ENCODE assay signal across 18 mouse cellular contexts in the genomic region with DNA sequence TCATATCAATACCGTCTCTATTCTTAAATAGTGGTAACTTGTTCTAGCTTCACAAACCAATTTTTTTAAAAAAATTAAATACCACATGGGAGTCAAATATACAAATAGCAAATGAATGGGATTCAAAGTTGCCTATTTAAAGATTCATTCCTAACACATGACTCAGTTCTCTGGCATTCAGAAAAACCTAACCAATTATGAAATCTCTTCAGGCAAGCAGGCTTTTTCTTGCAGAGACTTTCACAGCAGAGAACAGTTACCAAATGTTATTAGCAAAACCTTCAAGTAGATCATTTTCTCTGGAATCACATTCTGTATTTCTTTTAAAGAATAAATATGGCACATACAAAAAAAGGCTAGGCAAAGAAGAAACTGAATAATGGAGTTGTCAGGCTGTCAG. TPM values are rescaled to one million over a fixed set of nuclear protein-coding genes. Genes with fewer than 3 reads are reported as not detected.
DNase-seq lines count a peak whose midpoint lies in the region; ATAC-seq and TF ChIP-seq lines count a peak whose summit lies in the region.
"Had no signal": no experiment of that assay in that cellular context is flagged by ENCODE, and none has a peak within 500 bp of the region (broad histone marks: within the 10 kb centered on the region; RNA-seq: fewer than 3 reads in every experiment).

No protein-coding gene starts in this region.

- TF ChIP-seq CTCF in embryonic fibroblast, embryonic 13.5 days (IDR thresholded peaks at IDR 0.05; ENCODE audit: borderline replicate concordance, insufficient read depth, low read length): no peak

- no peak overlapping the region for H3K4me3 ChIP-seq in heart, embryonic 12.5 days
- H3K4me3 ChIP-seq in heart, embryonic 10.5 days: no peak overlapping the region
- H3K4me3 ChIP-seq in limb, embryonic 14.5 days (replicated peaks; ENCODE audit: low read length): no peak overlapping the region
- no peak overlapping the region for H3K4me3 ChIP-seq in limb, embryonic 10.5 days
- no peak overlapping the region for H3K4me3 ChIP-seq in embryonic fibroblast, embryonic 13.5 days (ENCODE audit: insufficient read depth, low read length)
- no peak overlapping the region for H3K4me3 ChIP-seq in liver, embryonic 12.5 days
- H3K4me3 ChIP-seq: gastrocnemius, adult 2 months; limb, embryonic 13.5 days had no signal

- peaks cover 10% of the 10 kb centered on the region for H3K4me1 ChIP-seq in heart, embryonic 12.5 days (replicated peaks)
- H3K4me1 ChIP-seq in heart, embryonic 10.5 days: peaks cover 13% of the 10 kb centered on the region
- H3K4me1 ChIP-seq in limb, embryonic 14.5 days (ENCODE audit: control insufficient read depth, insufficient read depth, low read length): peaks cover 9% of the 10 kb centered on the region
- peaks cover 15% of the 10 kb centered on the region for H3K4me1 ChIP-seq in limb, embryonic 10.5 days
- peaks cover 2% of the 10 kb centered on the region for H3K4me1 ChIP-seq in embryonic fibroblast, embryonic 13.5 days (ENCODE audit: control insufficient read depth, insufficient read depth, low read length)
- peaks cover 28% of the 10 kb centered on the region for H3K4me1 ChIP-seq in liver, embryonic 12.5 days

- 91% methylated on average over 1 of the region's 1 CpGs for WGBS in heart, embryonic 12.5 days
- WGBS in heart, embryonic 10.5 days: 90% methylated on average over 1 of the region's 1 CpGs
- WGBS in limb, embryonic 14.5 days: 84% methylated on average over 1 of the region's 1 CpGs
- 98% methylated on average over 1 of the region's 1 CpGs for WGBS in limb, embryonic 10.5 days
- 92% methylated on average over 1 of the region's 1 CpGs for WGBS in liver, embryonic 12.5 days (ENCODE audit: insufficient replicate concordance)

- no peaks in the 10 kb centered on the region for H3K27me3 ChIP-seq in heart, embryonic 12.5 days (replicated peaks)
- no peaks in the 10 kb centered on the region for H3K27me3 ChIP-seq in heart, embryonic 10.5 days (ENCODE audit: insufficient read depth, poor library complexity, severe bottlenecking)
- no peaks in the 10 kb centered on the region for H3K27me3 ChIP-seq in limb, embryonic 14.5 days (ENCODE audit: control insufficient read depth, insufficient read depth, low read length)
- H3K27me3 ChIP-seq in limb, embryonic 10.5 days (ENCODE audit: low read depth, poor library complexity, severe bottlenecking): no peaks in the 10 kb centered on the region
- H3K27me3 ChIP-seq in liver, embryonic 12.5 days (replicated peaks): no peaks in the 10 kb centered on the region
- H3K27me3 ChIP-seq: limb, embryonic 13.5 days had no signal

- no peak overlapping the region for H3K4me2 ChIP-seq in heart, embryonic 12.5 days
- no peak overlapping the region for H3K4me2 ChIP-seq in limb, embryonic 14.5 days (replicated peaks; ENCODE audit: low read depth, low read length, severe bottlenecking)
- H3K4me2 ChIP-seq in liver, embryonic 12.5 days: no peak overlapping the region
- H3K4me2 ChIP-seq: limb, embryonic 13.5 days had no signal

- TF ChIP-seq POLR2A in limb, embryonic 14.5 days (IDR thresholded peaks at IDR 0.05; ENCODE audit: borderline replicate concordance, extremely low read depth, insufficient read depth, insufficient read length): no peak
- no peak for TF ChIP-seq POLR2A in embryonic fibroblast, embryonic 13.5 days (IDR thresholded peaks at IDR 0.05; ENCODE audit: low read depth, low read length)

- DNase-seq in heart, embryonic 10.5 days (ENCODE audit: low spot score): no peak
- no peak for DNase-seq in limb, embryonic 14.5 days (ENCODE audit: low spot score)
- no peak for DNase-seq in limb, embryonic 10.5 days (ENCODE audit: low spot score)
- DNase-seq in Muller cell, postnatal 12 days (ENCODE audit: inconsistent ontology term): peak; percentile 73
- DNase-seq in spleen, postnatal 4 days (ENCODE audit: low spot score in 2 of 2): no peak
- DNase-seq: cerebellum, adult 11-12 months; gastrocnemius, adult 2 months; heart, postnatal 4 days; kidney, adult 8-10 months; kidney, postnatal 4 days; lung, adult 18-20 months; right cerebral cortex, postnatal 4 days; thymus, postnatal 14 days had no signal

- no peaks in the 10 kb centered on the region for H3K9me3 ChIP-seq in heart, embryonic 12.5 days (replicated peaks)
- no peaks in the 10 kb centered on the region for H3K9me3 ChIP-seq in heart, embryonic 10.5 days
- H3K9me3 ChIP-seq in limb, embryonic 14.5 days (ENCODE audit: control insufficient read depth, low read length): no peaks in the 10 kb centered on the region
- H3K9me3 ChIP-seq in limb, embryonic 10.5 days (replicated peaks): no peaks in the 10 kb centered on the region
- no peaks in the 10 kb centered on the region for H3K9me3 ChIP-seq in liver, embryonic 12.5 days (replicated peaks)
- H3K9me3 ChIP-seq: limb, embryonic 13.5 days had no signal

- H3K27ac ChIP-seq in heart, embryonic 12.5 days (ENCODE audit: poor library complexity, severe bottlenecking): peak overlapping the region; percentile 54; the same call in 1 of the 2 replicates
- no peak overlapping the region for H3K27ac ChIP-seq in heart, embryonic 10.5 days
- no peak overlapping the region for H3K27ac ChIP-seq in limb, embryonic 14.5 days (replicated peaks; ENCODE audit: low read depth, low read length)
- no peak overlapping the region for H3K27ac ChIP-seq in limb, embryonic 10.5 days
- H3K27ac ChIP-seq in embryonic fibroblast, embryonic 13.5 days (ENCODE audit: insufficient read depth, low read length): peak overlapping the region; percentile 64; the same call in 1 of the 2 replicates
- no peak overlapping the region for H3K27ac ChIP-seq in liver, embryonic 12.5 days
- H3K27ac ChIP-seq: gastrocnemius, adult 2 months; limb, embryonic 13.5 days had no signal

- no peak for ATAC-seq in heart, embryonic 12.5 days (ENCODE audit: insufficient number of reproducible peaks, low FRiP score)
- no peak for ATAC-seq in limb, embryonic 14.5 days (ENCODE audit: low FRiP score, low read depth)
- ATAC-seq in liver, embryonic 12.5 days: no peak

- peaks cover 35% of the 10 kb centered on the region for H3K36me3 ChIP-seq in heart, embryonic 12.5 days
- H3K36me3 ChIP-seq in heart, embryonic 10.5 days: peaks cover 41% of the 10 kb centered on the region
- H3K36me3 ChIP-seq in limb, embryonic 14.5 days (ENCODE audit: control insufficient read depth, insufficient read depth, low read length): peaks cover 43% of the 10 kb centered on the region
- peaks cover 47% of the 10 kb centered on the region for H3K36me3 ChIP-seq in limb, embryonic 10.5 days
- peaks cover 43% of the 10 kb centered on the region for H3K36me3 ChIP-seq in liver, embryonic 12.5 days

- no peak overlapping the region for H3K9ac ChIP-seq in heart, embryonic 12.5 days
- H3K9ac ChIP-seq in limb, embryonic 14.5 days (ENCODE audit: low read depth, low read length, severe bottlenecking): peak overlapping the region; percentile 25; the same call in 1 of the 2 replicates
- no peak overlapping the region for H3K9ac ChIP-seq in liver, embryonic 12.5 days
- H3K9ac ChIP-seq: limb, embryonic 13.5 days had no signal

RNA-seq across cellular contexts. Expression of gene Btf3l4, which starts 2.7 kb away (rescaled TPM):
- polyA plus RNA-seq in heart, embryonic 12.5 days (2016; fragmentation: Nextera tagmentation; extraction: Ambion mirVana): 182 and 186 TPM in 2 replicates
- 160 and 165 TPM in 2 replicates for polyA plus RNA-seq in heart, embryonic 10.5 days (2016; fragmentation: Nextera tagmentation; extraction: Ambion mirVana)
- polyA plus RNA-seq in limb, embryonic 14.5 days (2012; rRNA removed): 73.8 and 99.9 TPM in 2 replicates
- polyA plus RNA-seq in limb, embryonic 14.5 days (2014; fragmentation: Nextera tagmentation; extraction: Ambion mirVana): 167 and 179 TPM in 2 replicates
- polyA plus RNA-seq in limb, embryonic 10.5 days (2016; fragmentation: Nextera tagmentation; extraction: Ambion mirVana): 170 and 214 TPM in 2 replicates
- 124 and 161 TPM in 2 replicates for polyA plus RNA-seq in embryonic fibroblast, embryonic 13.5 days (2011; ENCODE audit: insufficient read length, low read depth, missing spikeins)
- polyA plus RNA-seq in liver, embryonic 12.5 days (2016; fragmentation: Nextera tagmentation; extraction: Ambion mirVana): 67.0 and 73.8 TPM in 2 replicates

RNA-seq across cellular contexts. Expression of gene Txndc12, which starts 3.7 kb away (rescaled TPM):
- polyA plus RNA-seq in heart, embryonic 12.5 days (2016; fragmentation: Nextera tagmentation; extraction: Ambion mirVana): 138 and 141 TPM in 2 replicates
- 101 and 106 TPM in 2 replicates for polyA plus RNA-seq in heart, embryonic 10.5 days (2016; fragmentation: Nextera tagmentation; extraction: Ambion mirVana)
- polyA plus RNA-seq in limb, embryonic 14.5 days (2012; rRNA removed): 65.2 and 76.3 TPM in 2 replicates
- polyA plus RNA-seq in limb, embryonic 14.5 days (2014; fragmentation: Nextera tagmentation; extraction: Ambion mirVana): 105 and 116 TPM in 2 replicates
- 93.4 and 102 TPM in 2 replicates for polyA plus RNA-seq in limb, embryonic 10.5 days (2016; fragmentation: Nextera tagmentation; extraction: Ambion mirVana)
- polyA plus RNA-seq in embryonic fibroblast, embryonic 13.5 days (2011; ENCODE audit: insufficient read length, low read depth, missing spikeins): 80.6 and 94.9 TPM in 2 replicates
- polyA plus RNA-seq in liver, embryonic 12.5 days (2016; fragmentation: Nextera tagmentation; extraction: Ambion mirVana): 33.6 and 35.9 TPM in 2 replicates

RNA-seq across cellular contexts. Expression of gene Kti12, which starts 16.9 kb away (rescaled TPM):
- 25.9 and 30.8 TPM in 2 replicates for polyA plus RNA-seq in heart, embryonic 12.5 days (2016; fragmentation: Nextera tagmentation; extraction: Ambion mirVana)
- 38.5 and 57.3 TPM in 2 replicates for polyA plus RNA-seq in heart, embryonic 10.5 days (2016; fragmentation: Nextera tagmentation; extraction: Ambion mirVana)
- 39.9 and 49.7 TPM in 2 replicates for polyA plus RNA-seq in limb, embryonic 14.5 days (2012; rRNA removed)
- polyA plus RNA-seq in limb, embryonic 14.5 days (2014; fragmentation: Nextera tagmentation; extraction: Ambion mirVana): 45.1 and 47.3 TPM in 2 replicates
- polyA plus RNA-seq in limb, embryonic 10.5 days (2016; fragmentation: Nextera tagmentation; extraction: Ambion mirVana): 70.8 and 81.3 TPM in 2 replicates
- 15.5 and 16.4 TPM in 2 replicates for polyA plus RNA-seq in embryonic fibroblast, embryonic 13.5 days (2011; ENCODE audit: insufficient read length, low read depth, missing spikeins)
- 71.6 and 74.7 TPM in 2 replicates for polyA plus RNA-seq in liver, embryonic 12.5 days (2016; fragmentation: Nextera tagmentation; extraction: Ambion mirVana)

RNA-seq across cellular contexts. Expression of gene A730015C16Rik, which starts 17.7 kb away (rescaled TPM):
- 1.7 and 2.0 TPM in 2 replicates for polyA plus RNA-seq in heart, embryonic 12.5 days (2016; fragmentation: Nextera tagmentation; extraction: Ambion mirVana)
- 1.2 and 1.4 TPM in 2 replicates for polyA plus RNA-seq in heart, embryonic 10.5 days (2016; fragmentation: Nextera tagmentation; extraction: Ambion mirVana)
- polyA plus RNA-seq in limb, embryonic 14.5 days (2012; rRNA removed): 0.08 and 0.22 TPM in 2 replicates
- polyA plus RNA-seq in limb, embryonic 14.5 days (2014; fragmentation: Nextera tagmentation; extraction: Ambion mirVana): 1.4 and 1.6 TPM in 2 replicates
- 1.5 and 2.0 TPM in 2 replicates for polyA plus RNA-seq in limb, embryonic 10.5 days (2016; fragmentation: Nextera tagmentation; extraction: Ambion mirVana)
- not detected in 2 replicates for polyA plus RNA-seq in embryonic fibroblast, embryonic 13.5 days (2011; ENCODE audit: insufficient read length, low read depth, missing spikeins)
- 0.42 and 0.59 TPM in 2 replicates for polyA plus RNA-seq in liver, embryonic 12.5 days (2016; fragmentation: Nextera tagmentation; extraction: Ambion mirVana)
- polyA plus RNA-seq: cortical plate, adult 2 months had no signal

RNA-seq across cellular contexts. Expression of gene Rab3b, which starts 48.2 kb away (rescaled TPM):
- polyA plus RNA-seq in heart, embryonic 12.5 days (2016; fragmentation: Nextera tagmentation; extraction: Ambion mirVana): 6.7 and 7.2 TPM in 2 replicates
- polyA plus RNA-seq in heart, embryonic 10.5 days (2016; fragmentation: Nextera tagmentation; extraction: Ambion mirVana): 10.6 and 15.7 TPM in 2 replicates
- 9.8 and 11.9 TPM in 2 replicates for polyA plus RNA-seq in limb, embryonic 14.5 days (2012; rRNA removed)
- 15.0 and 21.2 TPM in 2 replicates for polyA plus RNA-seq in limb, embryonic 14.5 days (2014; fragmentation: Nextera tagmentation; extraction: Ambion mirVana)
- 8.0 and 11.3 TPM in 2 replicates for polyA plus RNA-seq in limb, embryonic 10.5 days (2016; fragmentation: Nextera tagmentation; extraction: Ambion mirVana)
- 4.8 and 7.4 TPM in 2 replicates for polyA plus RNA-seq in embryonic fibroblast, embryonic 13.5 days (2011; ENCODE audit: insufficient read length, low read depth, missing spikeins)
- polyA plus RNA-seq in liver, embryonic 12.5 days (2016; fragmentation: Nextera tagmentation; extraction: Ambion mirVana): 3.5 and 4.0 TPM in 2 replicates

Comparison
In these comparisons a context has a peak if more than half of its experiments do, and no peak if none do; other contexts are left out.
1. H3K27ac ChIP-seq: peak in heart, embryonic 12.5 days (single experiment) and embryonic fibroblast, embryonic 13.5 days (single experiment); none in heart, embryonic 10.5 days (single experiment), limb, embryonic 14.5 days (single experiment), limb, embryonic 10.5 days (single experiment) and liver, embryonic 12.5 days (single experiment).